Mouse (Mus musculus) hindbrain, embryonic 14.5 days (tissue): Measurements from ENCODE around the gene Cdk5rap2. TPM values are rescaled to one million over a fixed set of nuclear protein-coding genes. Genes with fewer than 3 reads are reported as not detected.

Source experiments
- ATAC-seq: fragments of 200-750 bp; cut with Nextera tagmentation; 2 replicates; pipeline ENCODE4 v1.8.0; 2017; ENCODE audit warnings: moderate number of reproducible peaks, mild to moderate bottlenecking, moderate TSS enrichment, moderate library complexity; ENCODE audit not compliant: low FRiP score
- DNase-seq: peaks from one replicate; pipeline ENCODE4 v3.0.0-alpha.2; 2015; ENCODE audit warnings: low spot score
- H3K27ac ChIP-seq: fragments of 300-500 bp; sonication (generic); 2 replicates; pipeline ENCODE4 v1.5.1; 2014; ENCODE audit warnings: mild to moderate bottlenecking, moderate library complexity
- H3K27me3 ChIP-seq: fragments of 300-500 bp; sonication (generic); 2 replicates; pipeline ENCODE4 v1.6.1; 2014; ENCODE audit warnings: mild to moderate bottlenecking, low read length, mixed read lengths; ENCODE audit not compliant: control insufficient read depth, insufficient read depth
- H3K36me3 ChIP-seq: fragments of 300-500 bp; sonication (generic); replicated peaks from 2 replicates; pipeline ENCODE4 v1.6.1; 2014; ENCODE audit not compliant: control insufficient read depth, insufficient read depth
- H3K4me1 ChIP-seq: fragments of 300-500 bp; sonication (generic); replicated peaks from 2 replicates; pipeline ENCODE4 v1.6.1; 2014; ENCODE audit warnings: antibody characterized with exemption, low read length, mixed read lengths; ENCODE audit not compliant: control insufficient read depth, insufficient read depth
- H3K4me2 ChIP-seq: fragments of 300-500 bp; sonication (generic); replicated peaks from 2 replicates; pipeline ENCODE4 v1.6.1; 2014; ENCODE audit warnings: mild to moderate bottlenecking, moderate library complexity
- H3K4me3 ChIP-seq: fragments of 300-500 bp; sonication (generic); replicated peaks from 2 replicates; pipeline ENCODE4 v1.5.1; 2014; ENCODE audit warnings: mild to moderate bottlenecking, low read length
- H3K9ac ChIP-seq: fragments of 300-500 bp; sonication (generic); 2 replicates; pipeline ENCODE4 v1.6.1; 2014
- H3K9me3 ChIP-seq: fragments of 300-500 bp; sonication (generic); 2 replicates; pipeline ENCODE4 v1.6.1; 2016; ENCODE audit warnings: low read length; ENCODE audit not compliant: control insufficient read depth
- WGBS: fragments of 180-500 bp; shearing (Covaris S2); extraction: QIAGEN DNeasy Blood & Tissue Kit; methylation state at CpG from one replicate; pipeline ENCODE4 v1.1.7; 2014; 5-methylcytosine and 5-hydroxymethylcytosine counted together
- polyA plus RNA-seq: library from polyadenylated mRNA; unstranded; fragments of >200 nt; fragmentation: Nextera tagmentation; extraction: Ambion mirVana; gene quantifications from 2 replicates; pipeline ENCODE4 v1.2.1, GENCODE M21; 2014

The Cdk5rap2 gene
- polyA plus RNA-seq, 1 experiment from 2014 or later: 13.3 TPM

GRCm38 (mm10) chr4:70331181-70331580 lies 79.1 kb downstream of the Cdk5rap2 start:
- no peak overlapping the region for H3K4me2 ChIP-seq
- H3K4me3 ChIP-seq: no peak overlapping the region
- H3K27me3 ChIP-seq: no peaks in the 10 kb centered on the region
- DNase-seq: no peak
- H3K27ac ChIP-seq: no peak overlapping the region
- H3K36me3 ChIP-seq: no peaks in the 10 kb centered on the region
- H3K4me1 ChIP-seq: peaks cover 10% of the 10 kb centered on the region; the same call in 1 of the 2 replicates
- WGBS: 93% methylated on average over 6 of the region's 6 CpGs
- H3K9me3 ChIP-seq: no peaks in the 10 kb centered on the region
- no peak overlapping the region for H3K9ac ChIP-seq
- no peak for ATAC-seq

GRCm38 (mm10) chr4:70328033-70328432 lies 82.2 kb downstream of the Cdk5rap2 start:
- Histone ChIP-seq H3K9ac (no peak overlapping the region), H3K36me3 (no peaks in the 10 kb centered on the region), H3K4me2 (no peak overlapping the region), H3K9me3 (no peaks in the 10 kb centered on the region), H3K4me3 (no peak overlapping the region), H3K27ac (no peak overlapping the region), H3K27me3 (no peaks in the 10 kb centered on the region), H3K4me1 (no peaks in the 10 kb centered on the region)
- DNase-seq: no peak
- no peak for ATAC-seq
- 88% methylated on average over 9 of the region's 9 CpGs for WGBS

- 44% methylated on average over 1 of the region's 1 CpGs for WGBS
- Histone ChIP-seq H3K4me2 (no peak overlapping the region), H3K9me3 (no peaks in the 10 kb centered on the region), H3K36me3 (no peaks in the 10 kb centered on the region), H3K27ac (no peak overlapping the region), H3K4me3 (no peak overlapping the region), H3K4me1 (no peaks in the 10 kb centered on the region), H3K27me3 (no peaks in the 10 kb centered on the region), H3K9ac (no peak overlapping the region)
- ATAC-seq: no peak
- no peak for DNase-seq
Observed at GRCm38 (mm10) chr4:70327436-70327835, 82.8 kb downstream of the Cdk5rap2 start.

GRCm38 (mm10) chr4:70321586-70321985 lies 88.7 kb downstream of the Cdk5rap2 start:
- H3K9ac ChIP-seq: no peak overlapping the region
- H3K27me3 ChIP-seq: no peaks in the 10 kb centered on the region
- no peak overlapping the region for H3K27ac ChIP-seq
- DNase-seq: no peak
- no peaks in the 10 kb centered on the region for H3K4me1 ChIP-seq
- ATAC-seq: no peak
- no peak overlapping the region for H3K4me3 ChIP-seq
- H3K36me3 ChIP-seq: peaks cover 8% of the 10 kb centered on the region; the same call in 1 of the 2 replicates
- WGBS: 76% methylated on average over 1 of the region's 1 CpGs
- H3K9me3 ChIP-seq: no peaks in the 10 kb centered on the region
- no peak overlapping the region for H3K4me2 ChIP-seq

- 0 out of 2 replicates have a peak, but pooled peaks cover 13% of the 10 kb centered on the region for H3K4me1 ChIP-seq
- no peak overlapping the region for H3K4me2 ChIP-seq
- no peak overlapping the region for H3K9ac ChIP-seq
- H3K9me3 ChIP-seq: no peaks in the 10 kb centered on the region
- 87% methylated on average over 4 of the region's 4 CpGs for WGBS
- no peak overlapping the region for H3K27ac ChIP-seq
- H3K4me3 ChIP-seq: no peak overlapping the region
- ATAC-seq (no peak), DNase-seq (no peak)
- H3K36me3 ChIP-seq: peaks cover 22% of the 10 kb centered on the region
- no peaks in the 10 kb centered on the region for H3K27me3 ChIP-seq
Observed at GRCm38 (mm10) chr4:70312170-70312569, 98.1 kb downstream of the Cdk5rap2 start.

- 40% methylated on average over 5 of the region's 5 CpGs for WGBS
- H3K27ac ChIP-seq: no peak overlapping the region
- ATAC-seq (peak; percentile 88), DNase-seq (peak; percentile 59)
- no peaks in the 10 kb centered on the region for H3K27me3 ChIP-seq
- no peak overlapping the region for H3K4me3 ChIP-seq
- no peak overlapping the region for H3K4me2 ChIP-seq
- H3K9me3 ChIP-seq: no peaks in the 10 kb centered on the region
- H3K4me1 ChIP-seq: 0 out of 2 replicates have a peak, but pooled peaks cover 13% of the 10 kb centered on the region
- H3K36me3 ChIP-seq: peaks cover 17% of the 10 kb centered on the region
- no peak overlapping the region for H3K9ac ChIP-seq
Observed at GRCm38 (mm10) chr4:70311530-70311929, 98.7 kb downstream of the Cdk5rap2 start.

GRCm38 (mm10) chr4:70307230-70307629 lies 103.0 kb downstream of the Cdk5rap2 start:
- H3K9me3 ChIP-seq: no peaks in the 10 kb centered on the region
- H3K27me3 ChIP-seq: no peaks in the 10 kb centered on the region
- no peaks in the 10 kb centered on the region for H3K36me3 ChIP-seq
- H3K4me1 ChIP-seq: 0 out of 2 replicates have a peak, but pooled peaks cover 13% of the 10 kb centered on the region
- ATAC-seq: no peak
- no peak overlapping the region for H3K9ac ChIP-seq
- WGBS: 69% methylated on average over 4 of the region's 4 CpGs
- DNase-seq: peak; percentile 75
- H3K27ac ChIP-seq: no peak overlapping the region
- H3K4me3 ChIP-seq: no peak overlapping the region
- H3K4me2 ChIP-seq: no peak overlapping the region

- DNase-seq (no peak), ATAC-seq (no peak)
- 90% methylated on average over 4 of the region's 4 CpGs for WGBS
Observed at GRCm38 (mm10) chr4:70303870-70304269, 106.4 kb downstream of the Cdk5rap2 start.

GRCm38 (mm10) chr4:70301187-70301586 lies 109.1 kb downstream of the Cdk5rap2 start:
- no peaks in the 10 kb centered on the region for H3K4me1 ChIP-seq
- no peak overlapping the region for H3K27ac ChIP-seq
- no peak overlapping the region for H3K4me3 ChIP-seq
- H3K36me3 ChIP-seq: peaks cover 22% of the 10 kb centered on the region
- WGBS: 82% methylated on average over 9 of the region's 9 CpGs
- ATAC-seq: no peak
- H3K4me2 ChIP-seq: no peak overlapping the region
- H3K27me3 ChIP-seq: no peaks in the 10 kb centered on the region
- H3K9ac ChIP-seq: no peak overlapping the region
- no peaks in the 10 kb centered on the region for H3K9me3 ChIP-seq
- no peak for DNase-seq

More at GRCm38 (mm10) chr4:70303870-70304269, 106.4 kb downstream of the Cdk5rap2 start:
- no peaks in the 10 kb centered on the region for H3K4me1 ChIP-seq
- H3K27ac ChIP-seq: no peak overlapping the region
- H3K36me3 ChIP-seq: peaks cover 7% of the 10 kb centered on the region; the same call in 1 of the 2 replicates
- H3K4me3 ChIP-seq: no peak overlapping the region
- H3K4me2 ChIP-seq: no peak overlapping the region
- H3K27me3 ChIP-seq: no peaks in the 10 kb centered on the region
- H3K9ac ChIP-seq: no peak overlapping the region
- H3K9me3 ChIP-seq: no peaks in the 10 kb centered on the region

- no peak overlapping the region for H3K27ac ChIP-seq
- WGBS: 87% methylated on average over 6 of the region's 6 CpGs
- H3K9me3 ChIP-seq: no peaks in the 10 kb centered on the region
- H3K4me2 ChIP-seq: no peak overlapping the region
- DNase-seq (no peak), ATAC-seq (no peak)
- no peaks in the 10 kb centered on the region for H3K27me3 ChIP-seq
- no peak overlapping the region for H3K9ac ChIP-seq
- 0 out of 2 replicates have a peak, but pooled peaks cover 3% of the 10 kb centered on the region for H3K36me3 ChIP-seq
- H3K4me1 ChIP-seq: no peaks in the 10 kb centered on the region
- H3K4me3 ChIP-seq: no peak overlapping the region
Observed at GRCm38 (mm10) chr4:70289361-70289760, 120.9 kb downstream of the Cdk5rap2 start.
